8 mouse cellular contexts compared by ENCODE assay signal in the genomic region with DNA sequence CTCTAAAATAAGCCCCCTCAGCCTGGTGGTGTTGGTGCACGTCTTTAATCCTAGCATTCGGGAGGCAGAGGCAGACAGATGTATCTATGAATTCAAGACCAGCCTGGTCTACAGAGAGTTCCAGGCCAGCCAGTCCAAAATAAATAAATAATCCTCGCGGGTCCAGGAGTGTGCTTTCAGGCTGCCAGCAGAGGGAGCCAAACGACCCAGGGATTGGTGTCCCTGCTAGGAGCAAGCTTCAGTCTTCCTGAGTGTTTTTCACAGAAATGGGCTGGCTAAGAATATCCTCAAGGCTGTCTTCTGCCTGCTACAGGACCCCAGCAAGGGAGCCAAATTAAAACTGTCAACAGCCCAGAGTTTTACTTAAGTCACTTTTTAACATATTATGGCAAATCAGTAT. TPM values are rescaled to one million over a fixed set of nuclear protein-coding genes. Genes with fewer than 3 reads are reported as not detected.
DNase-seq lines count a peak whose midpoint lies in the region; ATAC-seq and TF ChIP-seq lines count a peak whose summit lies in the region.

No protein-coding gene starts in this region.

- no peak for TF ChIP-seq POLR2A in thymus, adult 2 months (IDR thresholded peaks at IDR 0.05; ENCODE audit: control insufficient read depth, extremely low read depth, insufficient read depth, low read length, poor library complexity)

- no peak overlapping the region for H3K4me3 ChIP-seq in thymus, adult 2 months (ENCODE audit: control insufficient read depth, insufficient read depth, low read length)
- no peak overlapping the region for H3K4me3 ChIP-seq in gastrocnemius, adult 2 months
- no peak overlapping the region for H3K4me3 ChIP-seq in limb, embryonic 12.5 days (replicated peaks)

- WGBS in thymus, adult 2 months: 17% methylated on average over 5 of the region's 5 CpGs
- 15% methylated on average over 5 of the region's 5 CpGs for WGBS in limb, embryonic 12.5 days

- no peaks in the 10 kb centered on the region for H3K36me3 ChIP-seq in thymus, adult 2 months (ENCODE audit: control insufficient read depth, insufficient read depth, low read length)
- H3K36me3 ChIP-seq in limb, embryonic 12.5 days: peaks cover 76% of the 10 kb centered on the region
- no peaks in the 10 kb centered on the region for H3K36me3 ChIP-seq in splenic B cell, adult 2 months (ENCODE audit: control insufficient read depth, insufficient read depth, low read length, poor library complexity, severe bottlenecking)

- peak; percentile 81; the same call in 1 of the 2 replicates for TF ChIP-seq CTCF in thymus, adult 2 months (IDR thresholded peaks at IDR 0.05; ENCODE audit: borderline replicate concordance, control insufficient read depth, extremely low read depth, insufficient read depth, low read length, poor library complexity)
- TF ChIP-seq CTCF in gastrocnemius, adult 2 months (IDR thresholded peaks at IDR 0.05): peak; percentile 98

- no peaks in the 10 kb centered on the region for H3K4me1 ChIP-seq in thymus, adult 2 months (replicated peaks; ENCODE audit: control insufficient read depth, insufficient read depth, low read length)
- H3K4me1 ChIP-seq in limb, embryonic 12.5 days (replicated peaks): no peaks in the 10 kb centered on the region

- no peak overlapping the region for H3K27ac ChIP-seq in thymus, adult 2 months (ENCODE audit: control insufficient read depth, insufficient read depth, low read length)
- 0 out of 2 replicates have a peak overlapping the region, but pooled peaks have one; percentile 38 for H3K27ac ChIP-seq in gastrocnemius, adult 2 months
- peak overlapping the region; percentile 54; the same call in 1 of the 2 replicates for H3K27ac ChIP-seq in limb, embryonic 12.5 days

- H3K4me2 ChIP-seq in limb, embryonic 12.5 days: no peak overlapping the region

- no peaks in the 10 kb centered on the region for H3K9me3 ChIP-seq in limb, embryonic 12.5 days

- peak; percentile 63 for ATAC-seq in inflammation-experienced regulatory T-cells, adult 6 months
- ATAC-seq in limb, embryonic 12.5 days (ENCODE audit: insufficient number of reproducible peaks, insufficient read depth, low FRiP score, low TSS enrichment, low read depth): 0 out of 2 replicates have a peak, but pooled peaks have one; percentile 32
- peak; percentile 73 for ATAC-seq in monocyte, adult 5-6 weeks (replicated peaks; ENCODE audit: insufficient number of reproducible peaks, low FRiP score, low TSS enrichment, poor library complexity, severe bottlenecking)

- intact Hi-C loops in gastrocnemius, adult 2 months (cut with DNase I): loop anchor here (1.0 to 5.0 kb wide), 6 partner anchors 23 to 105 kb away; partner anchors contain the start of genes Amigo3 and Ip6k1

- no peaks in the 10 kb centered on the region for H3K27me3 ChIP-seq in thymus, adult 2 months (ENCODE audit: control insufficient read depth, insufficient read depth, low read length)
- no peaks in the 10 kb centered on the region for H3K27me3 ChIP-seq in limb, embryonic 12.5 days
- H3K27me3 ChIP-seq in splenic B cell, adult 2 months (ENCODE audit: control insufficient read depth, insufficient read depth, low read length, poor library complexity, severe bottlenecking): no peaks in the 10 kb centered on the region

- no peak overlapping the region for H3K9ac ChIP-seq in limb, embryonic 12.5 days (replicated peaks)

- DNase-seq in thymus, adult 2 months: peak; percentile 66
- no peak for DNase-seq in thymus, adult 18-20 months
- DNase-seq in cerebellum, adult 8-10 months: peak; percentile 77
- peak; percentile 89 for DNase-seq in gastrocnemius, adult 2 months
- peak; percentile 90 for DNase-seq in splenic B cell, adult 2 months (ENCODE audit: low read depth, low spot score)

RNA-seq across cellular contexts. Expression of gene Uba7, which starts 11.6 kb away (rescaled TPM):
- 208 and 267 TPM in 2 replicates for polyA plus RNA-seq in thymus, adult 2 months (2012; rRNA removed)
- 1 to 10 TPM; 2.3 to 3.1 TPM for total RNA-seq in gastrocnemius, adult 2 months (2021)
- polyA plus RNA-seq in inflammation-experienced regulatory T-cells, adult 6 months (2017; shearing (Covaris generic)): 100 to 1,000 TPM; 120 to 204 (median 167) TPM
- 25.4 and 29.8 TPM in 2 replicates for polyA plus RNA-seq in limb, embryonic 12.5 days (2016; fragmentation: Nextera tagmentation; extraction: Ambion mirVana)
- total RNA-seq in monocyte, adult 5-6 weeks (2017): 40.1 to 97.0 TPM (median 50.1 TPM) in 3 replicates

RNA-seq across cellular contexts. Expression of gene Traip, which starts 13.8 kb away (rescaled TPM):
- 9.2 and 15.7 TPM in 2 replicates for polyA plus RNA-seq in thymus, adult 2 months (2012; rRNA removed)
- under 1 TPM; 0.25 to 0.43 TPM for total RNA-seq in gastrocnemius, adult 2 months (2021)
- polyA plus RNA-seq in inflammation-experienced regulatory T-cells, adult 6 months (2017; shearing (Covaris generic)): 10 to 100 TPM in 1 of 3 experiments, 1 to 10 TPM in 2; 2.7 to 11.6 (median 8.2) TPM
- polyA plus RNA-seq in limb, embryonic 12.5 days (2016; fragmentation: Nextera tagmentation; extraction: Ambion mirVana): 32.3 and 33.0 TPM in 2 replicates
- total RNA-seq in monocyte, adult 5-6 weeks (2017): 1.5 to 1.8 TPM (median 1.6 TPM) in 3 replicates

RNA-seq across cellular contexts. Expression of gene Gm20661, which starts 19.2 kb away (rescaled TPM):
- polyA plus RNA-seq in thymus, adult 2 months (2012; rRNA removed): 0.58 and 0.93 TPM in 2 replicates
- not detected for total RNA-seq in gastrocnemius, adult 2 months (2021)
- polyA plus RNA-seq in inflammation-experienced regulatory T-cells, adult 6 months (2017; shearing (Covaris generic)): not detected
- polyA plus RNA-seq in limb, embryonic 12.5 days (2016; fragmentation: Nextera tagmentation; extraction: Ambion mirVana): 10.4 and 11.2 TPM in 2 replicates
- not detected in 3 replicates for total RNA-seq in monocyte, adult 5-6 weeks (2017)

RNA-seq across cellular contexts. Expression of gene Inka1, which starts 22.0 kb away (rescaled TPM):
- polyA plus RNA-seq in thymus, adult 2 months (2012; rRNA removed): 10.5 and 14.8 TPM in 2 replicates
- 1 to 10 TPM; 1.1 to 3.2 TPM for total RNA-seq in gastrocnemius, adult 2 months (2021)
- polyA plus RNA-seq in inflammation-experienced regulatory T-cells, adult 6 months (2017; shearing (Covaris generic)): under 1 TPM; 0.35 to 0.89 (median 0.82) TPM
- polyA plus RNA-seq in limb, embryonic 12.5 days (2016; fragmentation: Nextera tagmentation; extraction: Ambion mirVana): 133 and 138 TPM in 2 replicates
- total RNA-seq in monocyte, adult 5-6 weeks (2017): 3.7 to 14.4 TPM (median 10.5 TPM) in 3 replicates

RNA-seq across cellular contexts. Expression of gene Camkv, which starts 28.2 kb away (rescaled TPM):
- 18.7 and 21.0 TPM in 2 replicates for polyA plus RNA-seq in thymus, adult 2 months (2012; rRNA removed)
- total RNA-seq in gastrocnemius, adult 2 months (2021): under 1 TPM in 1 of 2 experiments, not detected in 1; 0.22 TPM
- not detected for polyA plus RNA-seq in inflammation-experienced regulatory T-cells, adult 6 months (2017; shearing (Covaris generic))
- polyA plus RNA-seq in limb, embryonic 12.5 days (2016; fragmentation: Nextera tagmentation; extraction: Ambion mirVana): 11.3 and 12.7 TPM in 2 replicates
- not detected in 3 replicates for total RNA-seq in monocyte, adult 5-6 weeks (2017)

Comparison
In these comparisons a context has a peak if more than half of its experiments do, and no peak if none do; other contexts are left out.
1. DNase-seq: peak in thymus, adult 2 months (single experiment), cerebellum, adult 8-10 months (single experiment), gastrocnemius, adult 2 months (single experiment) and splenic B cell, adult 2 months (single experiment); none in thymus, adult 18-20 months (0 of 2).
2. Peak in every context shown above with its lines, with median percentiles within 50 percentile points of each other: ATAC-seq.